ENCODE assay signal across 30 mouse cellular contexts in the genomic region with DNA sequence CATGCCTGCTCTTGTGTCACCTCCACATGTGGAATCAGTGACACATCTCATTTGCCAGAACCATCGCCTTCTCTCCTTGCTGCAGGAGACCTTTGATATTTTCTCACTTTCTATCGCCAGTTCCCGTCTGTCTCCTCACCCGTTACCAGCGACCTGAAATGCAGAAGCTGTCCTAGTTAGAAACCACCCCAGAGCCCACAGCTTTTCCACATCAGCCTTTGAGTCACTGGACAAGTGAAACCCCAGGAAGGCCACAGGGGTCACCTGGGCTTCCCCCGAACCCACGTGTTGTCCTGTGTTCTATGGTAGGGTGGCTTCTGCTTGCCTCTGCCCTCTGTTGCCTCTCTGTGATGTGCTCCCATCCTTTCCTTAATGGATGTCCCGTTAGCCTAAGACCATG.
DNase-seq lines count a peak whose midpoint lies in the region; ATAC-seq lines count a peak whose summit lies in the region.
"Had no signal": no experiment of that assay in that cellular context is flagged by ENCODE, and none has a peak within 500 bp of the region (broad histone marks: within the 10 kb centered on the region; RNA-seq: fewer than 3 reads in every experiment).

No protein-coding gene starts in this region.

- DNase-seq in spleen, postnatal 36 days (ENCODE audit: low spot score in 2 of 2): peak; percentile 41 to 43
- DNase-seq in spleen, postnatal 14 days (ENCODE audit: low spot score in 2 of 2): no peak
- peak; percentile 7 for DNase-seq in lung, postnatal 10 days
- DNase-seq in hindbrain, embryonic 11.5 days (ENCODE audit: low spot score): no peak
- DNase-seq: adrenal gland, adult 2 months; cerebellum, adult 2 months; cerebellum, postnatal 14 days; forebrain, postnatal 0 days; gastrocnemius, postnatal 14 days; heart, adult 18-20 months; heart, postnatal 4 days; kidney, adult 2 months; kidney, postnatal 4 days; left cerebral cortex, postnatal 4 days; liver, postnatal 0 days; right cerebral cortex, postnatal 4 days had no signal

- H3K4me1 ChIP-seq in intestine, embryonic 15.5 days (replicated peaks): no peaks in the 10 kb centered on the region
- H3K4me1 ChIP-seq in hindbrain, embryonic 11.5 days (replicated peaks; ENCODE audit: control insufficient read depth, insufficient read depth, low read length): no peaks in the 10 kb centered on the region
- no peaks in the 10 kb centered on the region for H3K4me1 ChIP-seq in midbrain, embryonic 16.5 days (ENCODE audit: control insufficient read depth, insufficient read depth, low read length)
- H3K4me1 ChIP-seq: embryonic facial prominence, embryonic 10.5 days; forebrain, embryonic 12.5 days; heart, embryonic 12.5 days; hindbrain, embryonic 15.5 days; liver, embryonic 12.5 days; neural tube, embryonic 15.5 days had no signal

- no peak overlapping the region for H3K4me3 ChIP-seq in intestine, embryonic 15.5 days (replicated peaks)
- H3K4me3 ChIP-seq in hindbrain, embryonic 11.5 days (ENCODE audit: low read depth, low read length): no peak overlapping the region
- no peak overlapping the region for H3K4me3 ChIP-seq in midbrain, embryonic 16.5 days (ENCODE audit: low read depth, low read length)
- H3K4me3 ChIP-seq: embryonic facial prominence, embryonic 10.5 days; embryonic facial prominence, embryonic 15.5 days; forebrain, embryonic 12.5 days; heart, embryonic 12.5 days; hindbrain, embryonic 15.5 days; liver, embryonic 12.5 days; neural tube, embryonic 15.5 days had no signal

- H3K27me3 ChIP-seq in intestine, embryonic 15.5 days (replicated peaks): no peaks in the 10 kb centered on the region
- H3K27me3 ChIP-seq in hindbrain, embryonic 11.5 days (ENCODE audit: control insufficient read depth, insufficient read depth, low read length): no peaks in the 10 kb centered on the region
- no peaks in the 10 kb centered on the region for H3K27me3 ChIP-seq in midbrain, embryonic 16.5 days (ENCODE audit: control insufficient read depth, insufficient read depth, low read depth, low read length)
- H3K27me3 ChIP-seq: CH12.LX; embryonic facial prominence, embryonic 15.5 days; heart, embryonic 12.5 days; hindbrain, embryonic 15.5 days; liver, embryonic 12.5 days; neural tube, embryonic 15.5 days had no signal

- no peaks in the 10 kb centered on the region for H3K9me3 ChIP-seq in intestine, embryonic 15.5 days
- no peaks in the 10 kb centered on the region for H3K9me3 ChIP-seq in hindbrain, embryonic 11.5 days (ENCODE audit: control insufficient read depth, low read length)
- H3K9me3 ChIP-seq in midbrain, embryonic 16.5 days (replicated peaks; ENCODE audit: control insufficient read depth, low read length, poor library complexity, severe bottlenecking): 0 out of 2 replicates have a peak, but pooled peaks cover 3% of the 10 kb centered on the region
- H3K9me3 ChIP-seq: embryonic facial prominence, embryonic 15.5 days; forebrain, embryonic 12.5 days; hindbrain, embryonic 15.5 days; neural tube, embryonic 15.5 days had no signal

- WGBS in intestine, embryonic 15.5 days: 87% methylated on average over 8 of the region's 8 CpGs
- 94% methylated on average over 8 of the region's 8 CpGs for WGBS in hindbrain, embryonic 11.5 days
- WGBS in midbrain, embryonic 16.5 days: 91% methylated on average over 8 of the region's 8 CpGs

- H3K27ac ChIP-seq in intestine, embryonic 15.5 days: no peak overlapping the region
- H3K27ac ChIP-seq in hindbrain, embryonic 11.5 days (ENCODE audit: low read depth, low read length): no peak overlapping the region
- H3K27ac ChIP-seq in midbrain, embryonic 16.5 days (ENCODE audit: low read length): no peak overlapping the region
- H3K27ac ChIP-seq: embryonic facial prominence, embryonic 10.5 days; embryonic facial prominence, embryonic 15.5 days; forebrain, embryonic 12.5 days; hindbrain, embryonic 15.5 days; liver, embryonic 12.5 days; neural tube, embryonic 15.5 days had no signal

- no peaks in the 10 kb centered on the region for H3K36me3 ChIP-seq in intestine, embryonic 15.5 days
- no peaks in the 10 kb centered on the region for H3K36me3 ChIP-seq in hindbrain, embryonic 11.5 days (ENCODE audit: control insufficient read depth, insufficient read depth, low read length)
- no peaks in the 10 kb centered on the region for H3K36me3 ChIP-seq in midbrain, embryonic 16.5 days (ENCODE audit: control insufficient read depth, insufficient read depth, low read length)
- H3K36me3 ChIP-seq: embryonic facial prominence, embryonic 10.5 days; embryonic facial prominence, embryonic 15.5 days; forebrain, embryonic 12.5 days; heart, embryonic 12.5 days; hindbrain, embryonic 15.5 days; liver, embryonic 12.5 days; neural tube, embryonic 15.5 days had no signal

- no peak overlapping the region for H3K9ac ChIP-seq in intestine, embryonic 15.5 days
- no peak overlapping the region for H3K9ac ChIP-seq in hindbrain, embryonic 11.5 days (ENCODE audit: low read depth, low read length)
- H3K9ac ChIP-seq in midbrain, embryonic 16.5 days (ENCODE audit: low read depth, low read length): no peak overlapping the region
- H3K9ac ChIP-seq: embryonic facial prominence, embryonic 15.5 days; forebrain, embryonic 12.5 days; forebrain, postnatal 0 days; heart, embryonic 12.5 days; hindbrain, embryonic 15.5 days; liver, embryonic 12.5 days; liver, postnatal 0 days; neural tube, embryonic 15.5 days had no signal

- peak; percentile 59 for ATAC-seq in megakaryocyte progenitor cell, adult 5-6 weeks (replicated peaks; ENCODE audit: poor library complexity)
- no peak for ATAC-seq in intestine, embryonic 15.5 days
- no peak for ATAC-seq in hindbrain, embryonic 11.5 days (ENCODE audit: low FRiP score)
- ATAC-seq in midbrain, embryonic 16.5 days: no peak
- ATAC-seq: activated CD4-positive, CD25-positive, alpha-beta regulatory T cell, adult 4 months; forebrain, postnatal 0 days; inflammation-experienced regulatory T-cells, adult 6 months; liver, embryonic 12.5 days; liver, postnatal 0 days had no signal

- H3K4me2 ChIP-seq in intestine, embryonic 15.5 days (replicated peaks): no peak overlapping the region
- H3K4me2 ChIP-seq in hindbrain, embryonic 11.5 days (replicated peaks; ENCODE audit: low read depth, low read length): no peak overlapping the region
- H3K4me2 ChIP-seq in midbrain, embryonic 16.5 days (ENCODE audit: low read length): no peak overlapping the region
- H3K4me2 ChIP-seq: embryonic facial prominence, embryonic 15.5 days; forebrain, embryonic 12.5 days; heart, embryonic 12.5 days; hindbrain, embryonic 15.5 days; liver, embryonic 12.5 days; midbrain, embryonic 11.5 days; neural tube, embryonic 15.5 days had no signal

Comparison
In these comparisons a context has a peak if more than half of its experiments do, and no peak if none do; other contexts are left out.
1. DNase-seq: peak in spleen, postnatal 36 days (2 of 2) and lung, postnatal 10 days (single experiment); none in spleen, postnatal 14 days (0 of 2) and hindbrain, embryonic 11.5 days (single experiment).